Mouse (Mus musculus) kidney, adult 2 months (tissue): ENCODE measurements at regions not wholly inside any gene's neighbourhood (a gene's known extent, or its start where the extent isn't known, plus 50 kb on each side); places are given as distances from the start of the nearest gene placed in this dataset.

Source experiments
- CTCF ChIP-seq: fragments of 200-500 bp; conservative IDR thresholded peaks from 2 replicates; pipeline ENCODE4 v1.5.1; 2011; ENCODE audit warnings: low read depth, mild to moderate bottlenecking, control low read depth, low read length, moderate library complexity, mixed read lengths; ENCODE audit not compliant: insufficient read depth, insufficient read length
- POLR2A ChIP-seq: fragments of 200-500 bp; IDR thresholded peaks from one replicate; pipeline ENCODE4 v1.6.1; 2011; ENCODE audit warnings: low read depth, low read length, control low read depth

- TF ChIP-seq POLR2A = no peak
- no peak for TF ChIP-seq CTCF
Observed at GRCm38 (mm10) chrX:52738116-52738515, 52.9 kb upstream of the Ccdc160 start.
